Mouse (Mus musculus) bone marrow, adult 2 months (tissue): ENCODE results near the gene Fndc3b.

Experiments used
- CTCF ChIP-seq: fragments of 200-500 bp; IDR thresholded peaks from 2 replicates; pipeline ENCODE4 v1.5.1; 2011; ENCODE audit warnings: low read length, control low read depth; ENCODE audit not compliant: control insufficient read depth, insufficient read depth
- POLR2A ChIP-seq: fragments of 200-500 bp; IDR thresholded peaks from 2 replicates; pipeline ENCODE4 v1.6.1; 2011; ENCODE audit warnings: low read depth, mild to moderate bottlenecking, control low read depth, low read length, borderline replicate concordance; ENCODE audit not compliant: control insufficient read depth

DNA sequence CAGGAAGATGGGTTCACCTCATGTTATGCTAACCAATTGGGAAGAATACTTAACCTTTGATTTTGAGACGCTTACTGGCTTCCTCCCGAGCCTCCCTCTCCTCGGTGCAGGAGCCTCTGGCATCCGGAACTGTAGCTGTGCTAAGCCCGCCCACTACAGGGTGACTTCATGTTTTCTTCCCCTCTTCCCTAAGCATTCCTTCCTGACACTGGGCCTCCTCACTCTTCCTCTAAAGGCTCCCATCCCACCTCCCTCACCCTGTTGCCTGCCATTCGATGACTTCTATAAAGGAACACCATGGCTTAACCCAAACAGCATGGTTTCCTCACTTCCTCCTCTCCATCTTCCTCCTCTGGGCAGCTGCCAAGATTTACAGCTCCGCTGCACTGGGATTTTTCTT, 110.5 kb downstream of the Fndc3b start:
- TF ChIP-seq CTCF (no peak), POLR2A (no peak)
